Mouse (Mus musculus) kidney, adult 2 months (tissue): ENCODE measurements at regions not wholly inside any gene's neighbourhood (a gene's known extent, or its start where the extent isn't known, plus 50 kb on each side); places are given as distances from the start of the nearest gene placed in this dataset.

ENCODE experiments used
- CTCF ChIP-seq: fragments of 200-500 bp; conservative IDR thresholded peaks from 2 replicates; pipeline ENCODE4 v1.5.1; 2011; ENCODE audit warnings: low read depth, mild to moderate bottlenecking, control low read depth, low read length, moderate library complexity, mixed read lengths; ENCODE audit not compliant: insufficient read depth, insufficient read length
- POLR2A ChIP-seq: fragments of 200-500 bp; IDR thresholded peaks from one replicate; pipeline ENCODE4 v1.6.1; 2011; ENCODE audit warnings: low read depth, low read length, control low read depth

DNA sequence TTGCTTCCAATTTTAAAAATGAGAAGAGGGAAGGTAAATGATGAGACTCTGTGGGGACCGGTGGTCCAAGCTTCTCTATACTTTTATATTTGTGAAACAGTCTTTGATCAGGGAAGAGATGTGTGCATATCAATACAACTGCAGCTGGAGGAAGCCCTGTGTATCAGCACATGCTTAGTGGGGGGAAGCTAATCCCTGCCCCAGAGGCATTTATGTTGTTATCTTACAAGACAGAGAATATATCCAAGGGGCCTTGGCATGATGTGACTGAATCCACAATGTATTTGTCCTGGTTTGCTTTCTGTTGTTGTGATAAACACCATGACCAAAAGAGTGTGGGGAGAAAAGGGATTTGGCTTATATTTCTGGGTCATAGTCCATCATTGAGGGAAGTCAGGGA is 105.2 kb upstream of the C9orf72 start:
- TF ChIP-seq POLR2A (no peak), CTCF (no peak)
